Mouse (Mus musculus): ENCODE measurements around the gene Slc25a1. TPM values are rescaled to one million over a fixed set of nuclear protein-coding genes. Genes with fewer than 3 reads are reported as not detected.

Gene Slc25a1
- total and polyA plus RNA-seq, 2 experiments from 2014 or later = 146 to 184 TPM

DNA sequence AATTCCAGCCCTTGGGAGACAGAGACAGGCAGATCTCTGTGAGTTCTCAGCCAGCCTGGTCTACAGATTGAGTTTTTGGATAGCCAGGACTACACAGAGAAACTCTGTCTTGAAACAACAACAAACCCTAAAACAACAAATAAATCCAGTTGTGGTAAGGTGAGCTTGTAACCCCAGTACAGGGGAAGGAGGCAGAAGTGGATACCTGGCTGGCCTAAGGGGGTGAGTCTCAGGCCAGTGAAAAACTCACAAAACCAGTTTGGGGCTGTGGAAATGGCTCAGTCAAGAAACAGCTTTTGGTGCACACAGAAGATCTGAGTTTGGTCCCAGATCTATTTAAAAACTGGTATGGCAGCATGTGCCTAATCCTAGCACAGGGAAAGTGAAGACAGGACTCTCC lies 45.8 kb downstream of the Slc25a1 start:
- Histone ChIP-seq H3K4me1 (ENCODE audit: insufficient read depth, low read length) (peaks cover 4% of the 10 kb centered on the region; the same call in 1 of the 2 replicates), H3K9me3 (ENCODE audit: low read length) (no peaks in the 10 kb centered on the region), H3K9ac (replicated peaks; ENCODE audit: low read length, poor library complexity, severe bottlenecking) (no peak overlapping the region), H3K27ac (ENCODE audit: low read depth, low read length) (no peak overlapping the region), H3K36me3 (ENCODE audit: insufficient read depth, low read length) (0 out of 2 replicates have a peak, but pooled peaks cover 5% of the 10 kb centered on the region), H3K4me2 (ENCODE audit: low read depth, low read length, poor library complexity, severe bottlenecking) (no peak overlapping the region), H3K27me3 (ENCODE audit: insufficient read depth, low read length) (no peaks in the 10 kb centered on the region), H3K4me3 (ENCODE audit: low read depth, low read length) (no peak overlapping the region)
- DNase-seq (ENCODE audit: low spot score) (no peak), ATAC-seq (ENCODE audit: low FRiP score) (no peak)
- no peak for TF ChIP-seq CTCF (IDR thresholded peaks at IDR 0.05)

GRCm38 (mm10) chr16:17879571-17879970 lies 48.4 kb downstream of the Slc25a1 start:
- no peak overlapping the region for H3K4me3 ChIP-seq (ENCODE audit: low read depth, low read length)
- no peak overlapping the region for H3K9ac ChIP-seq (replicated peaks; ENCODE audit: low read length, poor library complexity, severe bottlenecking)
- 92% methylated on average over 4 of the region's 4 CpGs for WGBS
- no peaks in the 10 kb centered on the region for H3K4me1 ChIP-seq (ENCODE audit: insufficient read depth, low read length)
- H3K4me2 ChIP-seq (ENCODE audit: low read depth, low read length, poor library complexity, severe bottlenecking) = no peak overlapping the region
- no peak overlapping the region for H3K27ac ChIP-seq (ENCODE audit: low read depth, low read length)
- ATAC-seq (ENCODE audit: low FRiP score) (no peak), DNase-seq (ENCODE audit: low spot score) (no peak)
- no peak for TF ChIP-seq CTCF (IDR thresholded peaks at IDR 0.05)
- no peaks in the 10 kb centered on the region for H3K9me3 ChIP-seq (ENCODE audit: low read length)
- H3K36me3 ChIP-seq (ENCODE audit: insufficient read depth, low read length) = 0 out of 2 replicates have a peak, but pooled peaks cover 5% of the 10 kb centered on the region
- H3K27me3 ChIP-seq (ENCODE audit: insufficient read depth, low read length) = no peaks in the 10 kb centered on the region

DNA sequence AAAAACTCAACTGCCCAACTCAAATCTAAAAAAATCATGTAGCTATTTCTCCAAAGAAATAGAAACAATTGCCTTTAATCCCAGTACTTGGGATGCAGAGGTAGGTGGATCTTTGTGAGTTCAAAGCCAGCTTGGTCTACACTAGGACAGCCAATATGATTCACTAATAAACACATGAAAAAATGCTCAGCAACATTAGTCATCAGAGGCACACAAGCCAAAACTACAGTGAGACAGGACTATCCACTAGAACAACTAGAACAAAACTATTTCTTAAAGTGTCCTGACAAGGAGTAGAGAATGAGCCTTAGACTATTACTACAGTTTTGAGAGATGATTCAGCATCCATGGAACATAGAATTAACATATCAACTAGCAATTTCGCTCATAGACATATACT lies 51.9 kb downstream of the Slc25a1 start:
- H3K4me3 ChIP-seq (ENCODE audit: low read depth, low read length) = no peak overlapping the region
- no peaks in the 10 kb centered on the region for H3K4me1 ChIP-seq (ENCODE audit: insufficient read depth, low read length)
- H3K36me3 ChIP-seq (ENCODE audit: insufficient read depth, low read length) = peaks cover 8% of the 10 kb centered on the region
- H3K27me3 ChIP-seq (ENCODE audit: insufficient read depth, low read length) = no peaks in the 10 kb centered on the region
- ATAC-seq (ENCODE audit: low FRiP score) = no peak
- 93% methylated on average over 1 of the region's 1 CpGs for WGBS
- no peak for TF ChIP-seq CTCF (IDR thresholded peaks at IDR 0.05)
- no peak overlapping the region for H3K9ac ChIP-seq (replicated peaks; ENCODE audit: low read length, poor library complexity, severe bottlenecking)
- no peaks in the 10 kb centered on the region for H3K9me3 ChIP-seq (ENCODE audit: low read length)
- DNase-seq (ENCODE audit: low spot score) = no peak
- H3K27ac ChIP-seq (ENCODE audit: low read depth, low read length) = no peak overlapping the region
- H3K4me2 ChIP-seq (ENCODE audit: low read depth, low read length, poor library complexity, severe bottlenecking) = no peak overlapping the region

Other genes with a start within 250 kb of the Slc25a1 start
- 58.3 and 60.7 TPM in 2 replicates for gene Med15, start 195.3 kb downstream of the Slc25a1 start, total RNA-seq (2014; rRNA removed)
- gene Med15, start 195.3 kb downstream of the Slc25a1 start, polyA plus RNA-seq (2015; fragmentation: Nextera tagmentation; extraction: Ambion mirVana) = 43.0 and 49.3 TPM in 2 replicates
- 150 and 156 TPM in 2 replicates for gene Klhl22, start 168.6 kb downstream of the Slc25a1 start, total RNA-seq (2014; rRNA removed)
- gene Klhl22, start 168.6 kb downstream of the Slc25a1 start, polyA plus RNA-seq (2015; fragmentation: Nextera tagmentation; extraction: Ambion mirVana) = 79.3 and 82.6 TPM in 2 replicates
- 8.5 and 12.6 TPM in 2 replicates for gene Scarf2, start 130.9 kb downstream of the Slc25a1 start, total RNA-seq (2014; rRNA removed)
- 2.1 and 2.4 TPM in 2 replicates for gene Scarf2, start 130.9 kb downstream of the Slc25a1 start, polyA plus RNA-seq (2015; fragmentation: Nextera tagmentation; extraction: Ambion mirVana)
- gene B830017H08Rik, start 95.1 kb downstream of the Slc25a1 start, total RNA-seq (2014; rRNA removed) = 7.0 and 13.5 TPM in 2 replicates
- 7.8 and 8.5 TPM in 2 replicates for gene B830017H08Rik, start 95.1 kb downstream of the Slc25a1 start, polyA plus RNA-seq (2015; fragmentation: Nextera tagmentation; extraction: Ambion mirVana)
- gene Car15, start 89.9 kb downstream of the Slc25a1 start, total RNA-seq (2014; rRNA removed) = 2.4 and 12.8 TPM in 2 replicates
- 1.7 and 2.0 TPM in 2 replicates for gene Car15, start 89.9 kb downstream of the Slc25a1 start, polyA plus RNA-seq (2015; fragmentation: Nextera tagmentation; extraction: Ambion mirVana)
- 0.66 and 1.6 TPM in 2 replicates for gene Gm20518, start 36.5 kb downstream of the Slc25a1 start, total RNA-seq (2014; rRNA removed)
- gene Gm20518, start 36.5 kb downstream of the Slc25a1 start, polyA plus RNA-seq (2015; fragmentation: Nextera tagmentation; extraction: Ambion mirVana) = 0.15 and 0.25 TPM in 2 replicates
- gene Tssk1, start 34.0 kb downstream of the Slc25a1 start, total RNA-seq (2014; rRNA removed) = not detected in 2 replicates
- gene Tssk1, start 34.0 kb downstream of the Slc25a1 start, polyA plus RNA-seq (2015; fragmentation: Nextera tagmentation; extraction: Ambion mirVana) = 0.07 TPM in 1 of 2 replicates, not detected in the other
- 161 and 178 TPM in 2 replicates for gene Dgcr2, start 29.7 kb downstream of the Slc25a1 start, total RNA-seq (2014; rRNA removed)
- gene Dgcr2, start 29.7 kb downstream of the Slc25a1 start, polyA plus RNA-seq (2015; fragmentation: Nextera tagmentation; extraction: Ambion mirVana) = 94.0 and 95.9 TPM in 2 replicates
- not detected in 2 replicates for gene Tssk2, start 29.6 kb downstream of the Slc25a1 start, total RNA-seq (2014; rRNA removed)
- not detected in 2 replicates for gene Tssk2, start 29.6 kb downstream of the Slc25a1 start, polyA plus RNA-seq (2015; fragmentation: Nextera tagmentation; extraction: Ambion mirVana)
- 40.4 and 52.2 TPM in 2 replicates for gene Ess2, start 16.9 kb downstream of the Slc25a1 start, total RNA-seq (2014; rRNA removed)
- 41.3 and 43.4 TPM in 2 replicates for gene Ess2, start 16.9 kb downstream of the Slc25a1 start, polyA plus RNA-seq (2015; fragmentation: Nextera tagmentation; extraction: Ambion mirVana)
- gene Gsc2, start 13.2 kb downstream of the Slc25a1 start, total RNA-seq (2014; rRNA removed) = 0.61 TPM in 1 of 2 replicates, not detected in the other
- 0.31 and 0.52 TPM in 2 replicates for gene Gsc2, start 13.2 kb downstream of the Slc25a1 start, polyA plus RNA-seq (2015; fragmentation: Nextera tagmentation; extraction: Ambion mirVana)
- not detected in 2 replicates for gene Vpreb2, start 52.2 kb upstream of the Slc25a1 start, total RNA-seq (2014; rRNA removed)
- gene Vpreb2, start 52.2 kb upstream of the Slc25a1 start, polyA plus RNA-seq (2015; fragmentation: Nextera tagmentation; extraction: Ambion mirVana) = not detected in 2 replicates
- gene Dgcr6, start 124.6 kb upstream of the Slc25a1 start, total RNA-seq (2014; rRNA removed) = 64.0 and 68.5 TPM in 2 replicates
- gene Dgcr6, start 124.6 kb upstream of the Slc25a1 start, polyA plus RNA-seq (2015; fragmentation: Nextera tagmentation; extraction: Ambion mirVana) = 164 and 172 TPM in 2 replicates
- gene Prodh, start 162.0 kb upstream of the Slc25a1 start, total RNA-seq (2014; rRNA removed) = 11.1 and 14.8 TPM in 2 replicates
- gene Prodh, start 162.0 kb upstream of the Slc25a1 start, polyA plus RNA-seq (2015; fragmentation: Nextera tagmentation; extraction: Ambion mirVana) = 5.4 and 6.8 TPM in 2 replicates
- gene Rtn4r, start 199.4 kb upstream of the Slc25a1 start, total RNA-seq (2014; rRNA removed) = 39.6 and 71.7 TPM in 2 replicates
- 32.3 and 36.2 TPM in 2 replicates for gene Rtn4r, start 199.4 kb upstream of the Slc25a1 start, polyA plus RNA-seq (2015; fragmentation: Nextera tagmentation; extraction: Ambion mirVana)